Comparison of ENCODE assay signal across 28 mouse cellular contexts in genomic region chr3:107632786-107633185, GRCm38 (mm10). TPM values are rescaled to one million over a fixed set of nuclear protein-coding genes. Genes with fewer than 3 reads are reported as not detected.
"Had no signal": no experiment of that assay in that cellular context is flagged by ENCODE, and none has a peak within 500 bp of the region (broad histone marks: within the 10 kb centered on the region; RNA-seq: fewer than 3 reads in every experiment).

No protein-coding gene starts in this region.

- H3K9me3 ChIP-seq: liver, embryonic 15.5 days; lung, embryonic 15.5 days; megakaryocyte, embryonic 14.5 days; midbrain, embryonic 12.5 days; neural tube, embryonic 13.5 days; neural tube, embryonic 15.5 days had no signal

- ATAC-seq: liver, postnatal 0 days; lung, postnatal 0 days had no signal

- DNase-seq: liver, postnatal 0 days; lung, postnatal 14 days; midbrain, embryonic 14.5 days; retina, postnatal 1 day; right cerebral cortex, adult 18-20 months; right cerebral cortex, postnatal 25 days; right cerebral cortex, postnatal 4 days; spleen, adult 18-20 months; thymus, adult 18-20 months; thymus, postnatal 14 days; thymus, postnatal 36 days had no signal

- H3K36me3 ChIP-seq: liver, embryonic 15.5 days had no signal

- H3K9ac ChIP-seq: liver, embryonic 15.5 days had no signal

- H3K27me3 ChIP-seq: liver, embryonic 15.5 days; lung, embryonic 15.5 days; megakaryocyte, embryonic 14.5 days; midbrain, embryonic 12.5 days; neural tube, embryonic 13.5 days; neural tube, embryonic 15.5 days had no signal

- H3K27ac ChIP-seq: liver, embryonic 15.5 days had no signal

RNA-seq across cellular contexts. Expression of gene Gm10961, which starts 1.7 kb away (rescaled TPM):
- total RNA-seq: megakaryocyte progenitor cell, adult 5-6 weeks; midbrain, postnatal 0 days; monocyte, adult 5-6 weeks had no signal
- polyA plus RNA-seq: liver, embryonic 15.5 days; liver, postnatal 0 days; lung, adult 2 months; lung, embryonic 15.5 days; lung, postnatal 0 days; macrophage; midbrain, embryonic 12.5 days; midbrain, embryonic 14.5 days; midbrain, postnatal 0 days; neural tube, embryonic 11.5 days; neural tube, embryonic 13.5 days; neural tube, embryonic 15.5 days; small intestine, adult 2 months; stomach, embryonic 14.5 days; stomach, embryonic 16.5 days; thymus, postnatal 0 days had no signal

RNA-seq across cellular contexts. Expression of gene Alx3, which starts 38.0 kb away (rescaled TPM):
- total RNA-seq: megakaryocyte progenitor cell, adult 5-6 weeks; monocyte, adult 5-6 weeks had no signal
- polyA plus RNA-seq: liver, postnatal 0 days; lung, adult 2 months; lung, postnatal 0 days; macrophage; neural tube, embryonic 13.5 days; neural tube, embryonic 15.5 days; small intestine, adult 2 months; stomach, embryonic 14.5 days had no signal
